Mouse (Mus musculus) midbrain, embryonic 10.5 days (tissue): ENCODE data around the gene Plcb2. TPM values are rescaled to one million over a fixed set of nuclear protein-coding genes. Genes with fewer than 3 reads are reported as not detected.

Source experiments
- DNase-seq: peaks from one replicate; pipeline ENCODE4 v3.0.0-alpha.2; 2017; ENCODE audit warnings: low spot score
- H3K27ac ChIP-seq: fragments of 300-500 bp; sonication (generic); replicated peaks from 2 replicates; pipeline ENCODE4 v1.5.1; 2016; ENCODE audit warnings: mild to moderate bottlenecking
- H3K27me3 ChIP-seq: fragments of 300-500 bp; sonication (generic); 2 replicates; pipeline ENCODE4 v1.6.1; 2016; ENCODE audit warnings: low read depth, mild to moderate bottlenecking; ENCODE audit not compliant: poor library complexity, severe bottlenecking
- H3K36me3 ChIP-seq: fragments of 300-500 bp; sonication (generic); 2 replicates; pipeline ENCODE4 v1.6.1; 2016; ENCODE audit warnings: mild to moderate bottlenecking, moderate library complexity
- H3K4me1 ChIP-seq: fragments of 300-500 bp; sonication (generic); 2 replicates; pipeline ENCODE4 v1.6.1; 2016
- H3K4me3 ChIP-seq: fragments of 300-500 bp; sonication (generic); 2 replicates; pipeline ENCODE4 v1.5.1; 2016; ENCODE audit warnings: mild to moderate bottlenecking, moderate library complexity
- H3K9me3 ChIP-seq: fragments of 300-500 bp; sonication (generic); replicated peaks from 2 replicates; pipeline ENCODE4 v1.6.1; 2016; ENCODE audit warnings: mild to moderate bottlenecking
- WGBS: fragments of 180-500 bp; shearing (Covaris S2); methylation state at CpG from one replicate; pipeline ENCODE4 v1.1.7; 2016; 5-methylcytosine and 5-hydroxymethylcytosine counted together
- polyA plus RNA-seq: library from polyadenylated mRNA; unstranded; fragments of >200 nt; fragmentation: Nextera tagmentation; extraction: Ambion mirVana; gene quantifications from 2 replicates; pipeline ENCODE4 v1.2.1, GENCODE M21; 2016

Gene Plcb2
- polyA plus RNA-seq, 1 experiment from 2014 or later: 0.09 TPM

- 0 out of 2 replicates have a peak within 1 kb of the TSS, but pooled peaks have one; percentile 13 for H3K27ac ChIP-seq
- H3K36me3 ChIP-seq: no peaks in the 10 kb centered on the region
- no peaks in the 10 kb centered on the region for H3K9me3 ChIP-seq
- WGBS: under 1% methylated on average over 50 of the region's 50 CpGs
- H3K4me3 ChIP-seq: peak within 1 kb of the TSS; percentile 54
- peaks cover 50% of the 10 kb centered on the region for H3K4me1 ChIP-seq
- peak; percentile 44 for DNase-seq
- H3K27me3 ChIP-seq: peaks cover 100% of the 10 kb centered on the region
Observed at GRCm38 (mm10) chr2:118703913-118704730, 24.1 kb downstream of the Plcb2 start, which contains the start of gene Ankrd63. Gene Ankrd63, minus strand, starts transcription at chr2:118703963.

- Histone ChIP-seq H3K4me1 (peaks cover 50% of the 10 kb centered on the region), H3K27ac (0 out of 2 replicates have a peak overlapping the region, but pooled peaks have one; percentile 13), H3K27me3 (peaks cover 99% of the 10 kb centered on the region), H3K9me3 (no peaks in the 10 kb centered on the region), H3K4me3 (peak overlapping the region; percentile 54), H3K36me3 (no peaks in the 10 kb centered on the region)
- peak; percentile 74 for DNase-seq
- under 1% methylated on average over 93 of the region's 93 CpGs for WGBS
Observed at GRCm38 (mm10) chr2:118702883-118703761, 25.1 kb downstream of the Plcb2 start.

DNA sequence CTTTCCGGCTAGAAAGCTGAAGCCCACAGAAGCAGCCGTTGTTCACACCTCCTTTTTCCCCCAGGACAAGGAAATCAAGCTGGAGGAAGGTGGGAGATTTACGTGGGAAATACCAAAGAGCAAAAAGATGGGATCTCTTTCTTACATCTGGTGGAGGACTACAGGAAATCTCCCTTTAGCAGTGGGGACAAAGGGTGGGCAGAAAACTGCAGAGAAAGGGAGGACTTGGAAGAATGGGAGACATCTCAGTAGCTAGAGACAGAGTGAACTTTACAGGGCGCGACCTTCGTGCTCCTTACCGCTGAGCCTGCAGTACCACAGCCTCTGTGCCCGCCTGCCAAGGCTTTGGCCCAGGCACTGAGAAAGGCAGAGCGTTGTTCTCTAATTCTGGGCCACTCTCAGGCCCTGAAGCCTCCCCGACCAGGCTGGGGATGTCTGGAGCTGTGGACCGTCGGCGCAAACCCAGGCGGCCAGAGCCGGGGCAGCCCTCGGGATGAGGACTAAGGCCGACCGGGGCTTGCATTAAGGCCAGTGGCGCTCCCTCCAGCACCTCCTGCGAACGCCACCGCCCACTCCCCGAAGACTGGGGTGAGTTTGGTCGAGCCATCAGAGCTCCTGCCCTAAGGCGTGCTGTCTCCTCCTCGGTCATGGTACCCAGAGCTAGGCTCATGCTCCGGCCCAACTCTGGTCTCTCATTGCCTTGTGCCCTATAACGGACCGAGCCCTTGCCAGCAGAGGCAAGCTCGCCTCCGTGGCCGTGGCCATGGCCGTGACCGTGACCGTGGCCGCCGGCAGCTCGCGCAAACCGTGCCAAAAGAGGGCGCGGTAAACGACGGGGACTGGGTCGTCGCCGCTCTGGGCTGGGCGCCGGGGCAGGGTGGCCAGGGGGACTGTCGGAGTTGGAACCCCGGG is 26.0 kb downstream of the Plcb2 start:
- 2% methylated on average over 51 of the region's 51 CpGs for WGBS
- peaks cover 99% of the 10 kb centered on the region for H3K27me3 ChIP-seq
- no peaks in the 10 kb centered on the region for H3K36me3 ChIP-seq
- no peaks in the 10 kb centered on the region for H3K9me3 ChIP-seq
- peak; percentile 59 for DNase-seq
- H3K4me3 ChIP-seq: peak overlapping the region; percentile 54
- H3K4me1 ChIP-seq: peaks cover 50% of the 10 kb centered on the region
- H3K27ac ChIP-seq: 0 out of 2 replicates have a peak overlapping the region, but pooled peaks have one; percentile 13

- no peaks in the 10 kb centered on the region for H3K9me3 ChIP-seq
- peak overlapping the region; percentile 39; the same call in 1 of the 2 replicates for H3K4me3 ChIP-seq
- 3% methylated on average over 5 of the region's 5 CpGs for WGBS
- H3K27ac ChIP-seq: no peak overlapping the region
- peaks cover 40% of the 10 kb centered on the region for H3K4me1 ChIP-seq
- no peak for DNase-seq
- H3K27me3 ChIP-seq: peaks cover 99% of the 10 kb centered on the region
- H3K36me3 ChIP-seq: no peaks in the 10 kb centered on the region
Observed at GRCm38 (mm10) chr2:118701161-118701560, 27.1 kb downstream of the Plcb2 start.

DNA sequence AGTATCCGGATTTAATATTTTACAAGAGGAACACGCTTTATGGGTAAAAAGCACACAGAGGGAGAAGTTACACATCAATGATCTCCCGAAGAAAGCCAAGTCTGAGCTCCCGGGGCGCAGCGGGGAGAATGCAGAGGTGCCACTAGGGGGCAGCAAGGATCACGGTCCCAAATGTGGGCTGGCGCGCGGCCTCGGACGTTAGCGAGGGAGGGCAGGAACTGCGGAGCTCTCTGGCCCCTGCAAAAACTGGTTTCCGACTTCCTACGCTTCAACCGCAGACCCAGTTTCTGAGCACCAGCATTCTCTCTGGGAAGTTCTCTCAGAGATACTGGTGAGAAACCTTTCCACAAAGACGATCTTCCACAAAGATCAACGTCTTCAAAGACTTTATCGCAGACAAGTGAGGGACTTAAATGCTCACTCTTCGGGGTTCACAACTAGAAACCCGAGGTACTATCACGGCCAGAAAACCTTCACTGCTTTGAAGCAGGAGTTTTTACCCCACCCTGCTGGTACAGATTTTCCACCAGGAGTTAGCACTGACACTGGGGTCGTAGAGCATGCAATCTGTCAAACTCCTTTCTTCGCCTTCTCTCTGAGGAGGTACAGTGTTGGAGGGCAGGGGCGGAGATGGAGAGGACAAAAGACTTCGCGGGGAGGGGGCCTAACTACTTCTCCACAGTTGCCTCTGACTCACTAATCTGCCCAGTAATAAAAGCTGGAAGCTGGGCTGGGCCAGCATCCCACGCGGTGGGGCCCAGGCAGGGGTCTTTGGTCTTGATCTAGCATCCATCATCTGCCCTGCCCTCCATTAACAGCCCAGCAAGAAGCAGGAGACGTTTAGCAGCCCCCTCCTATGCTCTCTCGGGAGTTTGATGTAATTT is 27.8 kb downstream of the Plcb2 start:
- Histone ChIP-seq H3K9me3 (no peaks in the 10 kb centered on the region), H3K36me3 (no peaks in the 10 kb centered on the region), H3K27ac (no peak overlapping the region), H3K27me3 (peaks cover 97% of the 10 kb centered on the region), H3K4me1 (peaks cover 38% of the 10 kb centered on the region), H3K4me3 (peak overlapping the region; percentile 39)
- DNase-seq: peak; percentile 87
- 2% methylated on average over 32 of the region's 32 CpGs for WGBS

- peaks cover 97% of the 10 kb centered on the region for H3K27me3 ChIP-seq
- H3K4me3 ChIP-seq: no peak overlapping the region
- 38% methylated on average over 7 of the region's 7 CpGs for WGBS
- H3K36me3 ChIP-seq: no peaks in the 10 kb centered on the region
- no peak for DNase-seq
- H3K4me1 ChIP-seq: peaks cover 21% of the 10 kb centered on the region
- no peak overlapping the region for H3K27ac ChIP-seq
- no peaks in the 10 kb centered on the region for H3K9me3 ChIP-seq
Observed at GRCm38 (mm10) chr2:118697955-118698354, 30.3 kb downstream of the Plcb2 start.

- no peak for DNase-seq
- WGBS: 52% methylated on average over 5 of the region's 5 CpGs
Observed at GRCm38 (mm10) chr2:118697311-118697877, 30.8 kb downstream of the Plcb2 start.

GRCm38 (mm10) chr2:118696451-118697308 is 31.6 kb downstream of the Plcb2 start:
- no peak for DNase-seq
- WGBS: 61% methylated on average over 21 of the region's 21 CpGs
- Histone ChIP-seq H3K36me3 (no peaks in the 10 kb centered on the region), H3K4me1 (peaks cover 11% of the 10 kb centered on the region), H3K4me3 (no peak overlapping the region), H3K27ac (no peak overlapping the region), H3K9me3 (no peaks in the 10 kb centered on the region), H3K27me3 (peaks cover 91% of the 10 kb centered on the region)

More at GRCm38 (mm10) chr2:118697311-118697877, 30.8 kb downstream of the Plcb2 start:
- H3K9me3 ChIP-seq: no peaks in the 10 kb centered on the region
- no peak overlapping the region for H3K27ac ChIP-seq
- H3K4me3 ChIP-seq: no peak overlapping the region
- H3K27me3 ChIP-seq: peaks cover 94% of the 10 kb centered on the region
- H3K36me3 ChIP-seq: no peaks in the 10 kb centered on the region
- H3K4me1 ChIP-seq: peaks cover 15% of the 10 kb centered on the region

DNA sequence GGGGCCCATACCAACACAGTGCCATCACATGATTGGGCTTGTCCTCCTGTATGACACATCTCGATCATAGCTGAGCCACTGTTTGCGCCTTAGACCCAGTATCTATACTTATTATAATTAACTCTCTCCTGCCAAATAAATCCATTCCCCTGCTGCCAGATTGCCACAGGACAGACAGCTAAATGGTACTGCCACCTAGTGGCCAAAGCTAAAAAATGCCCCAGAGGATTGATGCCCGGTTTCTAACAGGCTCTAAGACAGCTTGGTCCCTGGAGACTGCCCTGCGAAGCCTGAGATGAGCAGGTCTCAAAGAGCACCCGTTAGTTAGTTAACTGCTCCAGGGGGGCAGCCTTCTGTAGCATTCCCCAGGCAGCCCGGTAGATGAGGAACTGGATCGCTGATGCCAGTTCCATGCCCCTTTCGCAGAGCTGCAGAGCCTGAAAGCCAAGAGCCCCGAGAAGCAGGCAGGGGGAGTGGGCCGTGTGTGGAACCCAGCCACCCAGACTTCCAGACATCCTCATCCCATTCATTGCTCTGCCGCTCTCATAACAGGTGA is 32.5 kb downstream of the Plcb2 start:
- peaks cover 7% of the 10 kb centered on the region for H3K4me1 ChIP-seq
- WGBS: 24% methylated on average over 11 of the region's 11 CpGs
- H3K9me3 ChIP-seq: no peaks in the 10 kb centered on the region
- no peak overlapping the region for H3K27ac ChIP-seq
- peaks cover 82% of the 10 kb centered on the region for H3K27me3 ChIP-seq
- H3K4me3 ChIP-seq: no peak overlapping the region
- peak; percentile 64 for DNase-seq
- H3K36me3 ChIP-seq: no peaks in the 10 kb centered on the region

DNA sequence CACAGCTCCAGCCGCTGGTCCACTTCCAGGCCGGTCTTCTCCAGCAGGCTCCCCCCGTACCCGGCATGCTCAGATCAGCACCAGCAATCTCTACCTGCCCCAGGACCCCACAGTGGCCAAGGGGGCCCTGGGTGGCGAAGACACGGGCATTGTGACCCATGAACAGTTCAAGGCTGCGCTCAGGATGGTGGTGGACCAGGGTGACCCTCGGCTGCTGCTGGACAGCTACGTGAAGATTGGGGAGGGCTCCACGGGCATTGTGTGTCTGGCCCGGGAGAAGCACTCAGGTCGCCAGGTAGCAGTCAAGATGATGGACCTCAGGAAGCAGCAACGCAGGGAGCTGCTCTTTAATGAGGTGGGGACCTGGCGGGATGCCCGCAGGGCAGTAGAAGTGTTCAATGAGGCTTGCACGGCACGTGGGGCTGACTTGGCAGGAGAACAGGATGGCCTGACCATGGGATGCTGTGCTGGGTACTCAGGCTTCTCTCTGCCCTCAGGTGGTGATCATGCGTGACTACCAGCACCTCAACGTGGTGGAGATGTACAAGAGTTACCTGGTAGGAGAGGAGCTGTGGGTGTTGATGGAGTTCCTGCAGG is 34.8 kb downstream of the Plcb2 start:
- Histone ChIP-seq H3K36me3 (no peaks in the 10 kb centered on the region), H3K27me3 (peaks cover 81% of the 10 kb centered on the region), H3K4me1 (no peaks in the 10 kb centered on the region), H3K27ac (no peak overlapping the region), H3K4me3 (no peak overlapping the region), H3K9me3 (no peaks in the 10 kb centered on the region)
- WGBS: 89% methylated on average over 19 of the region's 19 CpGs
- DNase-seq: no peak
